Mouse (Mus musculus) liver, embryonic 11.5 days (tissue): Measurements from ENCODE around the gene Cmtm6. TPM values are rescaled to one million over a fixed set of nuclear protein-coding genes. Genes with fewer than 3 reads are reported as not detected.

Source experiments
- ATAC-seq: fragments of 200-750 bp; cut with Nextera tagmentation; replicated peaks from 2 replicates; pipeline ENCODE4 v1.8.0; 2017; ENCODE audit warnings: moderate number of reproducible peaks, mild to moderate bottlenecking, moderate TSS enrichment, moderate library complexity; ENCODE audit not compliant: low FRiP score
- DNase-seq: peaks from one replicate; pipeline ENCODE4 v3.0.0-alpha.2; 2017; ENCODE audit warnings: low spot score
- H3K27ac ChIP-seq: fragments of 300-500 bp; sonication (generic); 2 replicates; pipeline ENCODE4 v1.5.1; 2014; ENCODE audit warnings: mild to moderate bottlenecking, low read depth, low read length, control low read depth
- H3K27me3 ChIP-seq: fragments of 300-500 bp; sonication (generic); replicated peaks from 2 replicates; pipeline ENCODE4 v1.6.1; 2014; ENCODE audit warnings: low read length, mixed read lengths; ENCODE audit not compliant: control insufficient read depth, insufficient read depth
- H3K36me3 ChIP-seq: fragments of 300-500 bp; sonication (generic); 2 replicates; pipeline ENCODE4 v1.6.1; 2014; ENCODE audit warnings: mild to moderate bottlenecking, low read length, moderate library complexity, mixed read lengths; ENCODE audit not compliant: control insufficient read depth, insufficient read depth
- H3K4me1 ChIP-seq: fragments of 300-500 bp; sonication (generic); replicated peaks from 2 replicates; pipeline ENCODE4 v1.6.1; 2014; ENCODE audit warnings: low read length, mixed read lengths; ENCODE audit not compliant: control insufficient read depth, insufficient read depth
- H3K4me2 ChIP-seq: fragments of 300-500 bp; sonication (generic); 2 replicates; pipeline ENCODE4 v1.6.1; 2014; ENCODE audit warnings: mild to moderate bottlenecking, control low read depth, moderate library complexity
- H3K4me3 ChIP-seq: fragments of 300-500 bp; sonication (generic); 2 replicates; pipeline ENCODE4 v1.5.1; 2014; ENCODE audit warnings: low read depth, low read length, control low read depth
- H3K9ac ChIP-seq: fragments of 300-500 bp; sonication (generic); 2 replicates; pipeline ENCODE4 v1.6.1; 2014; ENCODE audit warnings: low read depth, low read length, control low read depth
- H3K9me3 ChIP-seq: fragments of 300-500 bp; sonication (generic); 2 replicates; pipeline ENCODE4 v1.6.1; 2016; ENCODE audit warnings: low read length, inconsistent platforms, mixed read lengths; ENCODE audit not compliant: control insufficient read depth
- WGBS: fragments of 180-500 bp; shearing (Covaris S2); extraction: QIAGEN DNeasy Blood & Tissue Kit; methylation state at CpG from one replicate; pipeline ENCODE4 v1.1.7; 2014; 5-methylcytosine and 5-hydroxymethylcytosine counted together
- polyA plus RNA-seq: library from polyadenylated mRNA; unstranded; fragments of >200 nt; fragmentation: Nextera tagmentation; extraction: Ambion mirVana; gene quantifications from 2 replicates; pipeline ENCODE4 v1.2.1, GENCODE M21; 2014

Gene Cmtm6
- polyA plus RNA-seq, 1 experiment from 2014 or later: 36.6 TPM

DNA sequence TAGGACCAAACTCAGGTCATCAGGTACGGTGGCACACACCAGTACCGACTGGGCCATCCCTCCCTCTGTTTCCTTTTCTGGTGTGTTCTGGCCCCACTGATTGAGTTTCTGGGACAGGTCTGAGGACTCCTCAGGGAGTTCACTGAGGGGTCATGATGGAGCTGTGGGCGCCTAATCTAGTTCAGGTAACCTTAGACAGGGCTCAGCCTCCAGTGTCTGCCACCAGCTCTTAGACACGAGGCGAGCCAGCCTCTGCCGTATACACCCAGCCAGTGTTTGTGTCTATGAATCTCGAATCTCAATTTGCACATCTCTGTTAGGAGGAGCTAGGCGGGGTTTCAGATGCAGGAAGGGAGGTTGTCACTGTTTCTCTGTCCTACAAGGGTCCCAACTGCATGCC lies 59.1 kb downstream of the Cmtm6 start:
- Histone ChIP-seq H3K9me3 (no peaks in the 10 kb centered on the region), H3K4me2 (no peak overlapping the region), H3K4me1 (peaks cover 4% of the 10 kb centered on the region; the same call in 1 of the 2 replicates), H3K9ac (no peak overlapping the region), H3K36me3 (no peaks in the 10 kb centered on the region), H3K4me3 (no peak overlapping the region), H3K27ac (no peak overlapping the region), H3K27me3 (no peaks in the 10 kb centered on the region)
- DNase-seq: no peak
- WGBS: 73% methylated on average over 8 of the region's 8 CpGs
- no peak for ATAC-seq

DNA sequence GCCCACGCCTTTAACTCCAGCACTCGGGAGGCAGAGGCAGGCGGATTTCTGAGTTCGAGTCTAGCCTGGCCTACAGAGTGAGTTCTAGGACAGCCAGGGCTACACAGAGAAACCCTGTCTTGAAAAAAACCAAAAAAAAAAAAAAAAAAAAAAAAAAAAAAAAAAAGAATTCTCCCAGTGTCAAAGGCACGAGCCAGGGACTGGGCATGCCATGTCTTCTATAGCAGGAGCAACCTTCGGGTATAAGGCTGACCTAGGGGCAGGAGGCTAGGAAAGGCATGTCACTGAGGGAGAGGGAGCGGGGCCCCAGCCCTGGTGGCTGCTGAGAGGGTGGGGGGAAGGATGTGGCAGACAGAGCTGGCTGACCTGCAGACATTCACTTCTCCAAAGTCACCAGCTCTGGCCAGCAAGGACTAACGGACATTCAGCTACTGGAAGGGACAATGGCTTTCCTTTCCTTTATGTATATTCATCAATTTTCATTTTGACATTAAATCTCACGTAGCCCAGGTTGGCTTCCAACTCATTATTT lies 62.9 kb downstream of the Cmtm6 start:
- no peak overlapping the region for H3K27ac ChIP-seq
- H3K36me3 ChIP-seq: no peaks in the 10 kb centered on the region
- no peak overlapping the region for H3K9ac ChIP-seq
- H3K27me3 ChIP-seq: no peaks in the 10 kb centered on the region
- H3K4me3 ChIP-seq: no peak overlapping the region
- H3K4me1 ChIP-seq: no peaks in the 10 kb centered on the region
- H3K4me2 ChIP-seq: no peak overlapping the region
- DNase-seq: no peak
- ATAC-seq: no peak
- WGBS: 68% methylated on average over 9 of the region's 9 CpGs
- H3K9me3 ChIP-seq: no peaks in the 10 kb centered on the region

DNA sequence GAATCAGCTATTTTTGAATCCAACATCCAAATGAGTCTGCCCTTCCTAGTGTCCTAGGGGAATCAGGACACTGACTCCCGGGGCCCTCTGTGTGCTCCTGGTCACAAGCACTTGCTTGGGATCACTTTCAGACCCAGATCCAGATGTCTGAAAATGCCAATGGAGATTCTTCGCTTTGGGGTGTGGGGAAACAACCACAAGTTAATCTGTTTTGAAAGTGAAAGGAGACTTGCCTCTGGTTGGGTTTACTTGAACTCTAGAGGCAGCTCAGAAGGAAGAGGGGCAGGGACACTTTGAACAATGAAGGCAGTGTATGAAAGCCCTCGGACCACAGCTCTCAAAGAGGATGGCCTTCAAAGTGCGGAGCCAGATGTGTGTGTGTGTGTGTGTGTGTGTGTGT lies 63.6 kb downstream of the Cmtm6 start:
- Histone ChIP-seq H3K4me3 (no peak overlapping the region), H3K9me3 (no peaks in the 10 kb centered on the region), H3K27me3 (no peaks in the 10 kb centered on the region), H3K36me3 (no peaks in the 10 kb centered on the region), H3K4me1 (no peaks in the 10 kb centered on the region), H3K27ac (no peak overlapping the region), H3K4me2 (no peak overlapping the region), H3K9ac (no peak overlapping the region)
- ATAC-seq: no peak
- 68% methylated on average over 4 of the region's 4 CpGs for WGBS
- no peak for DNase-seq

DNA sequence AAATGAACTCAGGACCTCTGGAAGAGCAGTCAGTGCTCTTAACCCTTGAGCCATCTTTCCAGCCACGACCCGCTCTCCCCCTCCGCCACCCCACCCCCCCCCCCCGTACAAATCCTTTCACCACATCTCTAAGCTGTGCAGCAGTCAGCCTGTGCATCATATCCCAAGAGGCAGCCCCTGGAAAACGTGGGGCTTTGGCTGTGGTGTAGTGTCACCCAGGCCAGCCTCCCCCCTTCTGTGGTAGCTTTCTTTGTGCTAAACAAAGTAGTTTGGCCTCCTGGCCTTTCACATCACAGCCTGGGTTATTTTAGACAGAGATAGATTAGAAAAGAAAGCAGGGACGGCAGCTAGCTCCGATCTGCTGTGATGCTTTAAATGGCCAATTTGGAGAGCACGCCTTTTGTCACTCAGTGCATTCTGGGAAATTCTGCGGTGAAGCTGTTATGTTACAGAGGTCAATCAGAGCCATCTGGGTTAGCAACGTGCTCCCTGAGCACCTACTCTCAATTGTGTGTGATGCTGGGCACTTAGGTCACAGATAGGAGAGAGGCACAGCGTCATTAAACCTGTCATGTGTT lies 65.6 kb downstream of the Cmtm6 start:
- no peak overlapping the region for H3K4me2 ChIP-seq
- H3K9ac ChIP-seq: no peak overlapping the region
- no peaks in the 10 kb centered on the region for H3K36me3 ChIP-seq
- ATAC-seq (no peak), DNase-seq (no peak)
- no peak overlapping the region for H3K27ac ChIP-seq
- no peaks in the 10 kb centered on the region for H3K9me3 ChIP-seq
- 53% methylated on average over 11 of the region's 11 CpGs for WGBS
- no peaks in the 10 kb centered on the region for H3K27me3 ChIP-seq
- no peak overlapping the region for H3K4me3 ChIP-seq
- H3K4me1 ChIP-seq: no peaks in the 10 kb centered on the region

DNA sequence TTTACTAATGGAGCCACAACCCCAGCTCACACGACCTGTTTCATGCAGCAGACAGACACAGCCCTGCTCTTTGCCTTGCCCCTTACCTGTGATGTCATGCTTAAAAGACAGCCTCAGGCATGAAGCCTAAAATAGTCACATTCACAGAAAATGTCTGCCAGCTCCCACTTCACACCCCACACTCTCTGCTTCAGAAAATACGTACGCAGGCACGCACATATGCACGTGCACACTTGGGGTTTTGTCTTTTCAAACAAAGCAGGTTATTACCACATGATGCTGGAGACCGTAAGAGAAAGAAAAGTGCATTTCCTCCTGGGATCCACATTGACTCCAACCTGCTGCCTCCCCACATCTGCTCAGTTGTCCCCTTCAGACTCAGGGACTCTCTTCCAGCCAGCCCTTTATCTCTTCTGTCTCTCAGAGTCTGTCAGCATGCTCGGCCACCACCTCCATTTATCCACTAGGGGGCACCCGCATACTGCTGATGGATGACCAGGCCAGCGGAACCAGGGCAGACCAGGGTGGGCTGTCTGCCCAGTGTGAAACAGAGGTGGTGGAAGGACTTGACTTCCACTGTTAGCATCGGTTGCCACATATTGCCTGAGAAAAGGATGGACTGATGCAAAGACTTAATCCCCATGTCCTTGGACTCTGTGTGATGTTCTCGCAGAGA lies 66.6 kb downstream of the Cmtm6 start:
- no peak overlapping the region for H3K4me2 ChIP-seq
- no peaks in the 10 kb centered on the region for H3K36me3 ChIP-seq
- no peak overlapping the region for H3K27ac ChIP-seq
- no peaks in the 10 kb centered on the region for H3K9me3 ChIP-seq
- ATAC-seq: peak; percentile 60; the same call in 1 of the 2 replicates
- 54% methylated on average over 11 of the region's 11 CpGs for WGBS
- DNase-seq: peak; percentile 76
- H3K9ac ChIP-seq: no peak overlapping the region
- H3K27me3 ChIP-seq: no peaks in the 10 kb centered on the region
- H3K4me1 ChIP-seq: no peaks in the 10 kb centered on the region
- H3K4me3 ChIP-seq: no peak overlapping the region

DNA sequence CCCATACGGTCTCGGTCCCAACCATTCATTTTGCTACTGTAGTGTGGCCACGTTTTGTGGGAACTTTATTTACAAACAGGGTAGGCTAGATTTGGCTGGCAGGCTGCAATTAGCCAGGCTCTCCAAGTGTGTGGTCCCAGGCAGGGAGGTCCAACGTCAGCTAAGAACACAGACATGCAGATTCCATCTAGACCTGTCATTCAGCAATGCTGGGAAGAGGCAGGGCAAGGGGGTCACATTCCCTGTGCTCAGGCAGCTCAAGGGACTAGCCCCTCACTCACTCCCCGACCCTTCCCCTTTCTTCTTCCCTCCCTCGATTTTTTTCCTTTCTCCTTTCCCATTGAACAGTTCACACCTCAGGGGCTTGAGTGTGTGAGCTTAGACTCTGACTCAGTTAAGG lies 67.9 kb downstream of the Cmtm6 start:
- Histone ChIP-seq H3K4me2 (no peak overlapping the region), H3K9me3 (no peaks in the 10 kb centered on the region), H3K27ac (no peak overlapping the region), H3K27me3 (no peaks in the 10 kb centered on the region), H3K36me3 (no peaks in the 10 kb centered on the region), H3K4me1 (no peaks in the 10 kb centered on the region), H3K9ac (no peak overlapping the region), H3K4me3 (no peak overlapping the region)
- WGBS: 45% methylated on average over 6 of the region's 6 CpGs
- ATAC-seq (no peak), DNase-seq (no peak)

Other genes starting within 250 kb of the Cmtm6 start
- not detected in 2 replicates for gene Ccr4, start 226.2 kb upstream of the Cmtm6 start, polyA plus RNA-seq
- gene C130032M10Rik, start 215.4 kb upstream of the Cmtm6 start, polyA plus RNA-seq: 0.30 TPM in 1 of 2 replicates, not detected in the other
- 2.6 and 3.1 TPM in 2 replicates for gene Trim71, start 166.7 kb upstream of the Cmtm6 start, polyA plus RNA-seq
- gene Cnot10, start 90.9 kb upstream of the Cmtm6 start, polyA plus RNA-seq: 52.8 and 57.7 TPM in 2 replicates
- 47.3 and 51.8 TPM in 2 replicates for gene Dync1li1, start 42.3 kb upstream of the Cmtm6 start, polyA plus RNA-seq
- 93.7 and 99.4 TPM in 2 replicates for gene Cmtm7, start 50.7 kb downstream of the Cmtm6 start, polyA plus RNA-seq
- 21.2 and 24.8 TPM in 2 replicates for gene Cmtm8, start 113.0 kb downstream of the Cmtm6 start, polyA plus RNA-seq
- 18.2 TPM in 2 replicates for gene Gpd1l, start 202.9 kb downstream of the Cmtm6 start, polyA plus RNA-seq
- gene Osbpl10, start 247.5 kb downstream of the Cmtm6 start, polyA plus RNA-seq: 0.66 and 0.69 TPM in 2 replicates